Mouse (Mus musculus) liver, embryonic 16.5 days (tissue): Measurements from ENCODE around the gene Spag7. TPM values are rescaled to one million over a fixed set of nuclear protein-coding genes. Genes with fewer than 3 reads are reported as not detected.

Experiments
- ATAC-seq: fragments of 200-750 bp; cut with Nextera tagmentation; 2 replicates; pipeline ENCODE4 v1.8.0; 2017; ENCODE audit warnings: low read depth, mild to moderate bottlenecking, moderate number of reproducible peaks, moderate library complexity
- H3K27ac ChIP-seq: fragments of 300-500 bp; sonication (generic); 2 replicates; pipeline ENCODE4 v1.5.1; 2014; ENCODE audit warnings: mild to moderate bottlenecking, low read length
- H3K27me3 ChIP-seq: fragments of 300-500 bp; sonication (generic); 2 replicates; pipeline ENCODE4 v1.6.1; 2014; ENCODE audit warnings: low read depth, low read length, mixed read lengths; ENCODE audit not compliant: control insufficient read depth, insufficient read depth
- H3K36me3 ChIP-seq: fragments of 300-500 bp; sonication (generic); 2 replicates; pipeline ENCODE4 v1.6.1; 2014; ENCODE audit warnings: mild to moderate bottlenecking; ENCODE audit not compliant: control insufficient read depth, insufficient read depth
- H3K4me1 ChIP-seq: fragments of 300-500 bp; sonication (generic); 2 replicates; pipeline ENCODE4 v1.6.1; 2014; ENCODE audit warnings: low read depth, low read length, mixed read lengths; ENCODE audit not compliant: control insufficient read depth
- H3K4me2 ChIP-seq: fragments of 300-500 bp; sonication (generic); 2 replicates; pipeline ENCODE4 v1.6.1; 2014; ENCODE audit warnings: low read depth, low read length, mixed read lengths
- H3K4me3 ChIP-seq: fragments of 300-500 bp; sonication (generic); 2 replicates; pipeline ENCODE4 v1.5.1; 2014; ENCODE audit warnings: low read depth, mild to moderate bottlenecking, low read length
- H3K9ac ChIP-seq: fragments of 300-500 bp; sonication (generic); 2 replicates; pipeline ENCODE4 v1.6.1; 2014; ENCODE audit warnings: low read depth, low read length
- H3K9me3 ChIP-seq: fragments of 300-500 bp; sonication (generic); replicated peaks from 2 replicates; pipeline ENCODE4 v1.6.1; 2016; ENCODE audit warnings: low read length; ENCODE audit not compliant: control insufficient read depth
- WGBS: fragments of 180-500 bp; shearing (Covaris S2); extraction: QIAGEN DNeasy Blood & Tissue Kit; methylation state at CpG from one replicate; pipeline ENCODE4 v1.1.7; 2014; ENCODE audit not compliant: insufficient replicate concordance; 5-methylcytosine and 5-hydroxymethylcytosine counted together
- microRNA-seq: library from miRNA; unstranded; fragments of <30 nt; microRNA quantifications from one replicate; pipeline ENCODE4, GENCODE M21; 2016
- polyA plus RNA-seq: library from polyadenylated mRNA; unstranded; fragments of >200 nt; fragmentation: Nextera tagmentation; extraction: Ambion mirVana; gene quantifications from 2 replicates; pipeline ENCODE4 v1.2.1, GENCODE M21; 2015

The Spag7 gene
- polyA plus RNA-seq, 1 experiment from 2014 or later: 57.5 TPM

GRCm38 (mm10) chr11:70615516-70616093 is 53.6 kb downstream of the Spag7 start, which contains the start of gene 4930544D05Rik:
Gene 4930544D05Rik, plus strand, starts transcription at chr11:70615848.
- H3K9ac ChIP-seq: peak within 1 kb of the TSS; percentile 53
- 15% methylated on average over 21 of the region's 21 CpGs for WGBS
- 0 out of 2 replicates have a peak within 1 kb of the TSS, but pooled peaks have one; percentile 16 for H3K27ac ChIP-seq
- peak within 1 kb of the TSS; percentile 89 for H3K4me2 ChIP-seq
- no peaks in the 10 kb centered on the region; the same call in 1 of the 2 replicates for H3K27me3 ChIP-seq
- H3K36me3 ChIP-seq: no peaks in the 10 kb centered on the region; the same call in 1 of the 2 replicates
- 0 out of 2 replicates have a peak, but pooled peaks have one; percentile 9 for ATAC-seq
- H3K4me3 ChIP-seq: peak within 1 kb of the TSS; percentile 60
- H3K9me3 ChIP-seq: no peaks in the 10 kb centered on the region
- peaks cover 10% of the 10 kb centered on the region for H3K4me1 ChIP-seq

GRCm38 (mm10) chr11:70615074-70615473 is 54.1 kb downstream of the Spag7 start:
- ATAC-seq: peak; percentile 86
- 0 out of 2 replicates have a peak overlapping the region, but pooled peaks have one; percentile 16 for H3K27ac ChIP-seq

More at GRCm38 (mm10) chr11:70615074-70615473, 54.1 kb downstream of the Spag7 start:
- H3K4me2 ChIP-seq: peak overlapping the region; percentile 89
- H3K27me3 ChIP-seq: no peaks in the 10 kb centered on the region; the same call in 1 of the 2 replicates
- peaks cover 10% of the 10 kb centered on the region for H3K4me1 ChIP-seq
- H3K4me3 ChIP-seq: peak overlapping the region; percentile 60
- peak overlapping the region; percentile 53 for H3K9ac ChIP-seq
- under 1% methylated on average over 17 of the region's 17 CpGs for WGBS
- no peaks in the 10 kb centered on the region for H3K9me3 ChIP-seq
- no peaks in the 10 kb centered on the region; the same call in 1 of the 2 replicates for H3K36me3 ChIP-seq

Small RNAs within 50 kb of the gene (microRNA-seq; reads per million reads assigned to microRNA genes)
- gene Mir6925: not detected

Other genes with a start within 250 kb of the Spag7 start
- gene Arrb2, start 236.8 kb downstream of the Spag7 start, polyA plus RNA-seq: 15.0 and 15.8 TPM in 2 replicates
- 12.8 and 13.7 TPM in 2 replicates for gene Med11, start 217.5 kb downstream of the Spag7 start, polyA plus RNA-seq
- 0.42 and 0.87 TPM in 2 replicates for gene Zmynd15, start 210.0 kb downstream of the Spag7 start, polyA plus RNA-seq
- gene Cxcl16, start 209.4 kb downstream of the Spag7 start, polyA plus RNA-seq: 2.6 and 3.0 TPM in 2 replicates
- 0.65 and 2.3 TPM in 2 replicates for gene Tm4sf5, start 164.2 kb downstream of the Spag7 start, polyA plus RNA-seq
- 0.44 and 0.65 TPM in 2 replicates for gene Vmo1, start 154.8 kb downstream of the Spag7 start, polyA plus RNA-seq
- gene Gltpd2, start 150.2 kb downstream of the Spag7 start, polyA plus RNA-seq: 33.8 and 35.3 TPM in 2 replicates
- 291 and 307 TPM in 2 replicates for gene Psmb6, start 144.0 kb downstream of the Spag7 start, polyA plus RNA-seq
- gene Gm40193, start 136.5 kb downstream of the Spag7 start, polyA plus RNA-seq: not detected in 2 replicates
- gene Pld2, start 129.4 kb downstream of the Spag7 start, polyA plus RNA-seq: 2.1 and 2.9 TPM in 2 replicates
- gene Mink1, start 106.5 kb downstream of the Spag7 start, polyA plus RNA-seq: 4.0 and 6.0 TPM in 2 replicates
- not detected in 2 replicates for gene 4930544D05Rik, start 53.6 kb downstream of the Spag7 start, polyA plus RNA-seq
- not detected in 2 replicates for gene Chrne, start 50.2 kb downstream of the Spag7 start, polyA plus RNA-seq
- 2.3 and 3.9 TPM in 2 replicates for gene Gp1ba, start 30.3 kb downstream of the Spag7 start, polyA plus RNA-seq
- gene Rnf167, start 22.2 kb downstream of the Spag7 start, polyA plus RNA-seq: 76.4 and 79.6 TPM in 2 replicates
- 74.5 and 79.2 TPM in 2 replicates for gene Slc25a11, start 21.9 kb downstream of the Spag7 start, polyA plus RNA-seq
- gene Pfn1, start 14.8 kb downstream of the Spag7 start, polyA plus RNA-seq: 899 and 965 TPM in 2 replicates
- 11.6 and 22.1 TPM in 2 replicates for gene Eno3, start 12.2 kb downstream of the Spag7 start, polyA plus RNA-seq
- gene Camta2, start 18.7 kb upstream of the Spag7 start, polyA plus RNA-seq: 3.0 and 4.3 TPM in 2 replicates
- 1.1 and 1.4 TPM in 2 replicates for gene Inca1, start 30.7 kb upstream of the Spag7 start, polyA plus RNA-seq
- gene Kif1c, start 31.1 kb upstream of the Spag7 start, polyA plus RNA-seq: 0.77 and 1.1 TPM in 2 replicates
- gene Zfp3, start 94.8 kb upstream of the Spag7 start, polyA plus RNA-seq: 1.3 and 1.6 TPM in 2 replicates
- gene Scimp, start 143.2 kb upstream of the Spag7 start, polyA plus RNA-seq: 0.57 and 1.0 TPM in 2 replicates
- gene Rabep1, start 175.4 kb upstream of the Spag7 start, polyA plus RNA-seq: 11.6 and 11.8 TPM in 2 replicates